Mouse (Mus musculus): Measurements from ENCODE around the gene Spdye4b.

GRCm38 (mm10) chr5:143253186-143253880 is 72.5 kb downstream of the Spdye4b start:
- no peak for TF ChIP-seq CTCF (IDR thresholded peaks at IDR 0.05; ENCODE audit: insufficient read depth, low read depth, low read length)
- TF ChIP-seq POLR2A (IDR thresholded peaks at IDR 0.05; ENCODE audit: insufficient read depth, low read depth, low read length) = no peak
